27 mouse cellular contexts compared by ENCODE assay signal in the genomic region with DNA sequence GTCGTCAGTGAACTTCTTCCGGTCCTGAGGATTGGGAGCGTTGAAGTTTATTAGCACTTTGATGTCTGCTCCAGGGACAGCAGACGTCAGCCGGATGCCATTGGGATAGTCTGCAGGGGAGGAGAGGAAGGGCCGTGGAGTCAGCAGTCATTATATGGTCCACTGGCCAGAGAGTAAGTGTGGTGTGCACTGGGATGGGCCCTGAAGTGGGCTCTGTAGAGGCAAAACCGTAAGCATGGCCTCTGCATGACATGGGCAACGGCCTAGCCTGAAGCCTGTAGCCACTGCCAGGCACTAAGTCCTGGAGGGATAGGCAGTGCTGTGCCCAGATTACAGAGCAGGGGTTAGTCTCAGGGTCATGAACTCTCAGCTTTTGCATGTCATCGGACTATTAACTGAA.
"Had no signal": no experiment of that assay in that cellular context is flagged by ENCODE, and none has a peak within 500 bp of the region (broad histone marks: within the 10 kb centered on the region; RNA-seq: fewer than 3 reads in every experiment).

No protein-coding gene starts in this region.

- DNase-seq: gastrocnemius, adult 2 months; gastrocnemius, postnatal 10 days; gastrocnemius, postnatal 25 days; heart, adult 2 months; heart, postnatal 4 days; kidney, adult 18-20 months; kidney, adult 9 months; kidney, postnatal 25 days; liver; liver, embryonic 13.5 days; liver, postnatal 0 days had no signal

- H3K4me2 ChIP-seq: heart, embryonic 11.5 days; heart, embryonic 13.5 days; heart, embryonic 15.5 days; hindbrain, embryonic 12.5 days; hindbrain, embryonic 14.5 days; intestine, embryonic 15.5 days; limb, embryonic 12.5 days; liver, embryonic 11.5 days; liver, embryonic 13.5 days; liver, embryonic 15.5 days had no signal

- H3K4me1 ChIP-seq: heart, embryonic 13.5 days; heart, embryonic 15.5 days; hindbrain, embryonic 10.5 days; hindbrain, embryonic 12.5 days; intestine, embryonic 15.5 days; limb, embryonic 10.5 days; limb, embryonic 12.5 days; liver, embryonic 13.5 days; liver, embryonic 15.5 days had no signal

- H3K27me3 ChIP-seq: heart, embryonic 13.5 days; heart, embryonic 15.5 days; hindbrain, embryonic 12.5 days; intestine, embryonic 15.5 days; limb, embryonic 12.5 days; liver, embryonic 13.5 days; liver, embryonic 15.5 days had no signal

- H3K27ac ChIP-seq: gastrocnemius, adult 2 months; heart, adult 2 months; heart, embryonic 13.5 days; heart, embryonic 15.5 days; hindbrain, embryonic 10.5 days; hindbrain, embryonic 12.5 days; hindbrain, embryonic 14.5 days; intestine, embryonic 15.5 days; layer of hippocampus, adult 2 months; left cerebral cortex, adult 2 months; limb, embryonic 10.5 days; limb, embryonic 12.5 days; liver, embryonic 13.5 days; liver, embryonic 15.5 days had no signal

- H3K9ac ChIP-seq: heart, embryonic 13.5 days; heart, embryonic 15.5 days; hindbrain, embryonic 12.5 days; hindbrain, embryonic 14.5 days; intestine, embryonic 15.5 days; limb, embryonic 12.5 days; liver, embryonic 13.5 days; liver, embryonic 15.5 days; liver, postnatal 0 days had no signal

- H3K9me3 ChIP-seq: heart, embryonic 13.5 days; heart, embryonic 15.5 days; hindbrain, embryonic 10.5 days; hindbrain, embryonic 12.5 days; intestine, embryonic 15.5 days; limb, embryonic 10.5 days; limb, embryonic 12.5 days; liver, embryonic 13.5 days; liver, embryonic 15.5 days had no signal

- H3K4me3 ChIP-seq: gastrocnemius, adult 2 months; heart, adult 2 months; heart, embryonic 13.5 days; heart, embryonic 15.5 days; hindbrain, embryonic 10.5 days; hindbrain, embryonic 12.5 days; intestine, embryonic 15.5 days; layer of hippocampus, adult 2 months; left cerebral cortex, adult 2 months; limb, embryonic 10.5 days; limb, embryonic 12.5 days; liver, embryonic 13.5 days; liver, embryonic 15.5 days had no signal

- ATAC-seq: hindbrain, embryonic 16.5 days; inflammation-experienced regulatory T-cells, adult 6 months; intestine, embryonic 15.5 days; intestine, postnatal 0 days; liver, postnatal 0 days had no signal
